Mouse (Mus musculus) CH12.LX (cell line): ENCODE results near the gene Supv3l1.

ENCODE experiments used
- CHD2 ChIP-seq: IDR thresholded peaks from 2 replicates; pipeline ENCODE4 v1.6.1; 2011; ENCODE audit warnings: low read length, improper control_type of control experiment
- CTCF ChIP-seq, 2 experiments: IDR thresholded peaks in 1 of 2; conservative IDR thresholded peaks in 1 of 2; 2 replicates each; pipeline ENCODE4 v1.5.1; 2011 to 2012; ENCODE audit warnings: low read depth in 2 of 2, low read length in 2 of 2, improper control_type of control experiment in 1 of 2, inconsistent platforms in 1 of 2, mild to moderate bottlenecking in 1 of 2, moderate library complexity in 1 of 2
- EP300 ChIP-seq: IDR thresholded peaks from 2 replicates; pipeline ENCODE4 v1.6.1; 2011; ENCODE audit warnings: low read length, improper control_type of control experiment
- ETS1 ChIP-seq: conservative IDR thresholded peaks from 2 replicates; pipeline ENCODE4 v1.6.1; 2012; ENCODE audit warnings: low read depth, mild to moderate bottlenecking, inconsistent platforms, low read length, improper control_type of control experiment, moderate library complexity
- HCFC1 ChIP-seq: IDR thresholded peaks from 2 replicates; pipeline ENCODE4 v1.6.1; 2012; ENCODE audit warnings: low read depth, mild to moderate bottlenecking, inconsistent platforms, low read length, improper control_type of control experiment
- KAT2A ChIP-seq: IDR thresholded peaks from 2 replicates; pipeline ENCODE4 v1.6.1; 2012; ENCODE audit warnings: low read length, improper control_type of control experiment, inconsistent platforms; ENCODE audit not compliant: insufficient replicate concordance
- MAX ChIP-seq: IDR thresholded peaks from 2 replicates; pipeline ENCODE4 v1.6.1; 2011; ENCODE audit warnings: low read length, improper control_type of control experiment
- MXI1 ChIP-seq: IDR thresholded peaks from 2 replicates; pipeline ENCODE4 v1.6.1; 2011; ENCODE audit warnings: mild to moderate bottlenecking, low read depth, low read length, improper control_type of control experiment
- POLR2AphosphoS2 ChIP-seq: IDR thresholded peaks from 2 replicates; pipeline ENCODE4 v1.6.1; 2011; ENCODE audit warnings: low read depth, low read length, improper control_type of control experiment
- TCF12 ChIP-seq: IDR thresholded peaks from 2 replicates; pipeline ENCODE4 v1.6.1; 2014; ENCODE audit warnings: low read depth, mild to moderate bottlenecking, inconsistent platforms, low read length, improper control_type of control experiment
- USF1 ChIP-seq: IDR thresholded peaks from 2 replicates; pipeline ENCODE4 v1.6.1; 2014; ENCODE audit warnings: low read depth, mild to moderate bottlenecking, inconsistent platforms, low read length, improper control_type of control experiment
- USF2 ChIP-seq: conservative IDR thresholded peaks from 2 replicates; pipeline ENCODE4 v1.6.1; 2011; ENCODE audit warnings: low read depth, low read length, improper control_type of control experiment
- ZC3H11A ChIP-seq: IDR thresholded peaks from 2 replicates; pipeline ENCODE4 v1.6.1; 2012; ENCODE audit warnings: low read depth, mild to moderate bottlenecking, inconsistent platforms, low read length, improper control_type of control experiment
- ZNF384 ChIP-seq: IDR thresholded peaks from 2 replicates; pipeline ENCODE4 v1.6.1; 2012; ENCODE audit warnings: low read depth, low read length, improper control_type of control experiment, inconsistent platforms

GRCm38 (mm10) chr10:62412906-62413605 lies 36.5 kb downstream of the Supv3l1 start:
- no peak for TF ChIP-seq HCFC1
- TF ChIP-seq ZC3H11A, result no peak
- no peak for TF ChIP-seq CTCF (conservative IDR thresholded peaks at IDR 0.05 in 1 of 2, IDR thresholded peaks at IDR 0.05 in 1 of 2; ENCODE audit: low read depth in 2 of 2, low read length in 2 of 2)
- TF ChIP-seq TCF12, result no peak
- TF ChIP-seq EP300, result no peak
- no peak for TF ChIP-seq KAT2A
- no peak for TF ChIP-seq ZNF384
- TF ChIP-seq CHD2, result no peak
- TF ChIP-seq MAX, result no peak
- TF ChIP-seq USF2, result no peak
- TF ChIP-seq ETS1, result no peak
- no peak for TF ChIP-seq USF1
- TF ChIP-seq POLR2AphosphoS2, result no peak
- TF ChIP-seq MXI1, result no peak
